Mouse (Mus musculus): ENCODE measurements around the gene Ifi35.
"Not testable (repeated sequence)": the region's sequence is repeated elsewhere in the genome, so short reads cannot be mapped to it uniquely, and the experiment has no call there.

Ifi35 gene

GRCm38 (mm10) chr11:101447786-101448185, 421 bp upstream of the Ifi35 start:
- DNase-seq (ENCODE audit: low spot score): no peak

DNA sequence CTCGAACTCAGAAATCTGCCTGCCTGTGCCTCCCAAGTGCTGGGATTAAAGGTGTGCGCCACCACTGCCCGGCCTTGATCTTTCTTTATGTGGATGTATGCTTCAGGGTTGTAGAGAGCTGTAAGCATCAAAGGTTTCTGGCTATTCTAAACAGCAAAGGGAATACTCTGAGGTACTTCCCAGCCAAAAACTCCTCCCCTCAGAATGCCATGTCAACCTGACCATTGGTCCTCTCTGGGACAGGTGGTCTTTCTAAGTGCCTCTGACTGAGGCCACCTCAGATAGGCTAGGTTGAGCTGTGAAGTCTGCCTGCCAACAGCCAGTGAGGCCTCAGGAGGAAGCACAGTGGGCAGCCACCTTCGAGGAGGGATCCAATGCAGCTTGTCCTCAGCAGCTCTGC, 692 bp downstream of the Ifi35 start:
- no peak for DNase-seq (ENCODE audit: low spot score)

GRCm38 (mm10) chr11:101449596-101449995, 1.4 kb downstream of the Ifi35 start:
- not testable (repeated sequence) for DNase-seq (ENCODE audit: low spot score)

- DNase-seq (ENCODE audit: low spot score): no peak
Measured at GRCm38 (mm10) chr11:101450394-101450793, 2.2 kb downstream of the Ifi35 start.

DNA sequence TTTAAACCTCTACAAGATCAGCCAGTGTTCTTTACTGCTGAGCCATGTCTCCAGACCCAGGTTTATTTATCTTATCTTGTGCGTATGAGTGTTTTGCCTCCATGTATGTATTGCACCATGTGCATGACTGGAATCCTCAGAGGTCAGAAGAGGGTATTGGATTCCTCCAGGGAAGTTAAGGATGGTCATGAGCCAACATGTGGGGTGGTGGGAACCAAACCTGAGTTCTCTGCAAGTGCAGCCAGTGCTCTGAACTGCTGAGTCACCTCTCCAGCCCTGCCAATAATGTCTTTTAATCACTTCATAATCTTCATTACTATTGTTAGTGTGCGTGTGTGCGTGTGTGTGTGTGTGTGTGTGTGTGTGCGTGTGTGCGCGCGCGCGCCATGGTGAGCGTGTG, 3.3 kb downstream of the Ifi35 start:
- no peak for DNase-seq (ENCODE audit: low spot score)

- no peak for DNase-seq (ENCODE audit: low spot score)
Measured at GRCm38 (mm10) chr11:101452093-101452774, 4.0 kb downstream of the Ifi35 start.

DNA sequence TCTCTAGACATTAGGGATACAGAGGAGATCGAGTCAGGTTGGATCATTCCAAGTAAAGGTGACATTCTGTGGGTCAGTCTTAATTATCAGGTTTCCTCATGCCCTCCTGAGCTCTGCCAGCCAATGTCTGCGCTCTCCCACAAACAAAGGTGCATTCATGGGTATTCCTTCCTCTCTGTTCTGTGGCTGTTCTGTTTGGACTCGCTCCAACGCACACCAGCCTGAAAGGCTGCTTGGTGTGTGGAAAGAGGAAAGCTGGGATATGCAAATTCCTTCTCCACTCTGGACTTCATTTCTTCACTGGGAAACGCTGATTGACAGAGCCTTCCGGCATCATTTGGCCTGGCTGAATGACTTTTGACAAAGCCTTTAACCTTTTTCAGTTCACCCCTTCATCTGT, 6.5 kb downstream of the Ifi35 start:
- DNase-seq (ENCODE audit: low spot score): no peak

GRCm38 (mm10) chr11:101455627-101456026, 7.4 kb downstream of the Ifi35 start:
- DNase-seq (ENCODE audit: low spot score): no peak

GRCm38 (mm10) chr11:101457631-101458030, 9.4 kb downstream of the Ifi35 start:
- no peak for DNase-seq (ENCODE audit: low spot score)

DNA sequence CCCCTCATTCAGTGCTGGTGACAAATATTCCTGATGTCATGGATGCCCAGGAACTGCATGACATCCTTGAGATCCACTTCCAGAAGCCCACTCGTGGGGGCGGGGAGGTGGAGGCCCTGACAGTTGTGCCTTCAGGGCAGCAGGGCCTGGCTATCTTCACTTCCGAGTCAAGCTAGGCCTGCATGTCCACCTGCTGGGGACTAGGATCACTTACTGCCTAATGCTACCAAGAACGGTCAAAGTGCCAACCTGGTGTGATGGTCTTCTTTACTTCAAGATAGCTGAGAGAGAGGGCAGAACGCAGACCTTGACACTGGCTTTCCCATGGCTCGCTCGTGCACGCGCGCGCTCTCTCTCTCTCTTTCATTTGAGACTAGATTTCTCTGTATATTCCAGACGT, 10.0 kb downstream of the Ifi35 start:
- DNase-seq (ENCODE audit: low spot score): no peak

DNA sequence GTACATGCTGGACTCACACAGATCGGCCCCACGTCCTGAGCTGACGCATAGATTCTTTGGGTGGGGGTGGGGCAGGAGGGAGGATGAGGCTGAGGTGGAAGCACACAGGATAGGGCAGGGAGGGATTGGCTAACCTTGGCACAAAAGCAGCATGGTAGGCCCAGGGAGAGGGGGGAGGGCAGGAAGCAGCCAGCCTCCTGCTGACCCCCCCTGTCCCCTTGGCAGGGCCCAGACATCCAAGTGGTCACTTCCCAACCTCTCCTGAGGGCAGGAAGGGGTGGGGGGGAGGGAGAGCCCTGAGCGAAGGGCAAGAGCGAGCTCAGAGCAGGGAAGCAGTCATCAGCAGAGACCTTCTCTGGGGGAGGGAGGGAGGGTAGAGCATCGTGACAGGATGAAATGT, 11.5 kb downstream of the Ifi35 start:
- DNase-seq (ENCODE audit: low spot score): no peak

DNA sequence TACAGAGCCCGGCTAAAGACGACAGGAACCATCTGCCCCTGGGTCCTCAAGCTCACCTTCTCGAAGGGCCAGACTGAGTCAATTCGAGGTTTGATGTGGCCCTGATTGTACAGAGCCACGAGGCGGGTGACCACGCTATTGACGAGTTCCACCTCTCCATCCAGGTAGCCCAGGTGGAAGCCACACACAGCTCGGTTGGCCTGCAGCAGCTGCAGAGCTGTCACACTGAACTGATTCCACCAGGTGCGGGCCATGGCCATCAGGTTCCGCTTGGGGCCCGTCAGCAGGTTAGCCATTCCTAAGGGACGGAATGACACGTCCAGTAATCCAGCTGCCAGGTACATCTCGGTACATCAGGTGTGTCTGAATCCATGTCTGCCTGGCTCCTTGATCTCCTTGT, 12.1 kb downstream of the Ifi35 start:
- no peak for DNase-seq (ENCODE audit: low spot score)

DNA sequence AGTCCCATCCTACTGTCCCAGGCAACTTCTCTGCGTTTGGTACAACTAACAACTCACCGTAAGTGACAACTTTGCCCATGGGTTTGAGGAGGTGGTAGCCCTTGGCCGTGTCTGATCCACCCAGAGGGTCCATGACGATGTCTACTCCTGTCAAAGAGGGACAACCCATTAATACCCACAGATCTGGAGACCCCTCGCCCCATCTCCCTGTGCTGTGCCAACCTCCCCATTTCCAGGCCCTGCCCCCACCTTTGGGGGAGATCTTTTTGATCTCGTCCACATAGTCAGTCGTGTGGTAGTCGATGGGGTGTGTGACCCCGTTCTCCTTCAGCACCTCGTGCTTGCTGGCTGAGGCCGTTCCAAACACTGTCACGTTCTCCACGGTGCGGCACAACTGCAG, 13.9 kb downstream of the Ifi35 start:
- no peak for DNase-seq (ENCODE audit: low spot score)

DNA sequence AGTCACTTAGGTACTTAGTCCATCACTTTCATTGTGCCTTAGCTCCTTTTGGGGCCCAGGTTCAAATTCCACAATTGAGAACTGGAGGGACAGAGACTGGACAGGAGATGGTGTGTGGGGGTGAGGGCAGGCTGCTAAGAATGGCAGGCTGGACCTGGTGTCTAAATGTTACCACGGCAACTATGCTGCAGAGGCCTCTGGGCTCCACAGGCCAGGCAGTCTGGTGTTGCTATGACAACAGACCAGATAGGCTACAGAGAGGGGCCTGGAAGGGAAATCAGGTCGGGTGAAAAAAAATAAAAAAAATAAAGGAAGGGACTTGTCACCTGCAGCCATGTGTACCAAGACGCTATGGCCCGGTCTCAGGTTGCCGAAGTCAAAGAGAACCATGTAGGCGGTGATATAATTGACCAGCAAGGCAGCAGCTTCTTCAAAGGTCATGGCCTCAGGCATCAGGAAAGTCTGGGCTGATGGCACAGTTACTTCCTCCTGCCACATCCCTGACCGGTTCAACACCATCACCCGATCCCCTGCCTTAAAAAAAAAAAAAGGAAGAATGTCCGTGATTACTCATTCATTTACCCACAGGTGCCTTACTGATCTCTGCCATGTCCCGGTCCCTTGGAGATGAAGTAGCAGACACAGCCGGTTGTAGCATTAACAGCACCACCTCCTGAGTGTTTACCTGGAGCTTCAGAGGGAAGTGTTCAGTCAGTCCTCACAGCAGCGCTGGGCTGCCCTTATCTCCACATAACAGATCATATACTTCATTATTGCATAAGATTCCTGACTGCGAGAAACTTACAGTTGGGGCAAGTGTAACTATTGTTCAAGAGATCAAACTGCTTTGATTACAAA, 14.6 kb downstream of the Ifi35 start:
- DNase-seq (ENCODE audit: low spot score): peak; percentile 78

DNA sequence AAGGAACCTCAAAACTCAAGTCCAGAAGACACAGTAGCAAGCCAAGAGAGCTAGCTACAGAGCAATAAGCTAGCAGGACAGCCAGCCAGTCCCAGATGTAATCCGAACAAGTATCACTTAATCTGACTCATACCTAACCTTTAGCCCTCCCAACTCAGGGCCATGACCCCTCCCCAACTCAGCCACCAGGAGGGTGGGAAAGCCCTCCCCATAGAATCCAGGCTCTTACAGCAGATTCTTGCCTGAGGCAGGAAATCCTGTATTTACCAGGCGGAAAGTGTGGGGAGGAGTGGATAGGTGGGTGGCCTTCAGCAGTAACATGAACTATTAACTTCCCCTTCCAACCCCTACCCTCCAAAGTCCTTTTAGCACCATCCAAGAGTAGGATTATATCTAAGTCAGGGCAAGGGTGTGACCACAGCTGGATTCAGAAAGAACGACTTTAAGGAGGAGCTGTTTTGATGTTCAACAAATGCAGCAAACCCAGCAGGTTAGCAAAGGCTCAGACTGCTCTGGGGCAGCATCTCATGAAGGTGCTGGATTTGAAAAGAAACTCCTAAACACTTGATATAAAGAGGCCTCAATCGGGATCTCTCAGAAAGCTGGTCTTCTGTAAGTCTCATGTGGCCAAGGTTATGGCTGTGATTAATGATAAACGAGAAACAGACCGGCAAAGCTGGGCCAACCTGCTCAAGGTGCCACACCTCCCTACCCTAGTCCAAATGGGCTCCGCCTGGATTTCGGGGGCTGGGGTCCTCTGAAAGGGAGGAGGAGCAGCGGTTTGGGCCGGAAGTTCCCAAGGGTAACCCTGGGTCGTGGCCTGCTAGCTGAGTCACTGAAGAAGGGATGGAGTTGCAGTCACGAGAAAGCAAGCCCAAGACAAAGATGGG, 16.2 kb downstream of the Ifi35 start, which contains the start of gene Rnd2:
Rnd2 (plus strand) TSS at position 789 of the 890 bp plus-strand sequence.
- DNase-seq (ENCODE audit: low spot score): no peak

GRCm38 (mm10) chr11:101465101-101465868, 17.1 kb downstream of the Ifi35 start:
- peak; percentile 74 for DNase-seq (ENCODE audit: low spot score)

GRCm38 (mm10) chr11:101465869-101466551, 17.8 kb downstream of the Ifi35 start, which contains the start of gene Vat1:
Gene Vat1, minus strand, starts transcription at chr11:101466230.
- peak; percentile 71 for DNase-seq (ENCODE audit: low spot score)

DNA sequence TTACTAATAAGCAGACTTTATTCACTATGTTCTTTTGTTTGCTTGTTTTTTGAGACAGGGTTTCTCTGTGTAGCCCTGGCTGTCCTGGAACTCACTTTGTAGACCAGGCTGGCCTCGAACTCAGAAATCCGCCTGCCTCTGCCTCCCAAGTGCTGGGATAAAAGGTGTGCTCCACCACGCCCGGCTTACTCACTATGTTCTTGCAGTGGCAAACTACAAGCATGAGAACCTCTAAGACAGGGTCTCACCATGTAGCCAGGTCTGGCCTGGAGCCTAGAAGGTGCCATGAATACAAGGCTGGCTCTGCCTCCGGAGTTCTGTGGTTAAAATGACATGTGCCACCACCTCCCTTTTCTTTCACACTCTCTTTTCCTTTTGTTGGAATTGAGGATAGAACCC, 18.3 kb downstream of the Ifi35 start:
- DNase-seq (ENCODE audit: low spot score): not testable (repeated sequence)

DNA sequence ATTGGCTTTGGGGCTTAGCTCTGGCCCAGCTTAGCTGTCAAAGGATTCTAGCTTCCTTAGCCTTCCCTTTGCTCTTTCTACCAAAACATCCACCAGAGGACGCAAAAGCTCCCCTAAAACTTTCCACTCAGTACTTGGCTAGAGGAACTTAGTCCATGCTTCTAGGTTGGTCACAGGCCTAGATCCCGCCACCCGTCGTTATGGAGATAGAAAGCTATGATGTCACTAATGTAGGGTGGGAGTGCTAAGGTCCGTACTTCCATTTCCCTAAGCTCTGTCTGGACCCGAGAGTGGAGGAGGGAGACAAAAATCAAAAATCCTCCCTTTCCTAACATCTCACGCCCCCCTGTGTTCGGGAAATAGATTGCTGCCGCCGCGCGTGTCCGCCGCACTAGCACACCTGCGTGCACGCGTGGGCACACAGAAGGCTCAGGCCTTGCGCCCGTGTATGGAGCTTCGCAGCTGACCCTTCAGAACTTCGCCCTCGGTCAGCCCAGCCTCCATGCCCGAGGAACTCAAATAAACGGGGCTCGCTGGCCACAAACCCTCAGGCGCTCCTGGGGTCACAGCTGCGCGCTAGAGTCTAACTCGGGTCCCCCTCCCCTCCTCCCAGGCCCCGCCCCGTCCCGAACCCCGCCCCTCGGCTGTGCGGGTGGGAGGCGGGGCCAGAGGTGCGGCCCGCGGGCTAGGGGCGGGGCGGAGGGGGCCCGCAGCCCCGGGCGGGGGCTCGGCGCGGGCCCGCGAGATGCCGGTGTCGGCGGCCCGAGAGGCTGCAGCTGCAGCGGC, 19.5 kb downstream of the Ifi35 start:
- peak; percentile 90 for DNase-seq (ENCODE audit: low spot score)

DNA sequence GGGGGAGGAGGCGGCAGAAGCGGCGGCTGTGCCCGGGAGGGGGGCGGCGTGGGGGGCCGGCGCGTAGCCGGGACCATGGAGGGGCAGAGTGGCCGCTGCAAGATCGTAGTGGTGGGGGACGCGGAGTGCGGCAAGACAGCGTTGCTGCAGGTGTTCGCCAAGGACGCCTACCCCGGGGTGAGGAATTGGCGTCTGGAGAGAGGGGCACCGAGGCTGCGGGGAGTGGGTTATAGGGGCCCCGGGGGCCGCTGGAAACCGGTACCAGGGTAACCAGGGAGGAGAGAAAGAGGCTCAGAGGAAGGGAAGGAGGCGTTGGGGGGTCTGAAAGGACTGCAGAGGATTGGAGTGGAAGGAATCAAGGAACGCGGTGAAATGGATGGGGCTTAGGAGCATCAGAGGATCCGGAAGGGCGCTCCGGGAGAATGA, 20.1 kb downstream of the Ifi35 start:
- DNase-seq (ENCODE audit: low spot score): peak; percentile 63
